Mouse (Mus musculus): Measurements from ENCODE around the gene Polr3h. TPM values are rescaled to one million over a fixed set of nuclear protein-coding genes. Genes with fewer than 3 reads are reported as not detected.
"Not testable (repeated sequence)": the region's sequence is repeated elsewhere in the genome, so short reads cannot be mapped to it uniquely, and the experiment has no call there.

Polr3h gene
- polyA plus RNA-seq, 1 experiment from 2014 or later = 65.1 TPM

DNA sequence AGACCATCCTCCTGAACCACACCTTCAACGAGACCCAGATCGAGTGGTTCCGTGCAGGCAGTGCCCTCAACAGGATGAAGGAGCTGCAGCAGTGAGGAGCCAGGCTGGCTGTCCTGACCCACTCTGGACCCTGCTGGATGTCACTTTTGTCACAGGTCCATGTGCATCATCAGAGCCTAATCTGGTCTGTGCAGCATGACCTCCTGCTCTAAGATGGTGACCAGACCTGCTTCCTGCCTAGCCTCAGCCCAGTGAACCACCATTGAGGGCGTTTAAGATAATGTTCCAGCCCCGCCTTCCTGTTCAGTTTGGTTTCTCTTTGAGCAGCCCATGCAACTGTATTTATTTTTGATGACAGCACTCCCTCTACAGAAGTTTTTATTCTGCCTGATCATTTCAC is 11.4 kb downstream of the Polr3h start:
- no peak for ATAC-seq (ENCODE audit: low read depth)
- no peaks in the 10 kb centered on the region for H3K9me3 ChIP-seq (ENCODE audit: control insufficient read depth, low read length)
- H3K9ac ChIP-seq (ENCODE audit: low read length) = no peak overlapping the region
- no peaks in the 10 kb centered on the region for H3K4me1 ChIP-seq (replicated peaks; ENCODE audit: control insufficient read depth, insufficient read depth, low read length)
- H3K4me2 ChIP-seq (ENCODE audit: low read depth, low read length) = no peak overlapping the region
- 79% methylated on average over 5 of the region's 5 CpGs for WGBS
- no peak overlapping the region for H3K27ac ChIP-seq (ENCODE audit: low read length)
- H3K4me3 ChIP-seq (ENCODE audit: low read length) = no peak overlapping the region
- peaks cover 43% of the 10 kb centered on the region for H3K36me3 ChIP-seq (ENCODE audit: control insufficient read depth, insufficient read depth, low read length)
- no peaks in the 10 kb centered on the region for H3K27me3 ChIP-seq (ENCODE audit: control insufficient read depth, insufficient read depth, low read depth, low read length)

DNA sequence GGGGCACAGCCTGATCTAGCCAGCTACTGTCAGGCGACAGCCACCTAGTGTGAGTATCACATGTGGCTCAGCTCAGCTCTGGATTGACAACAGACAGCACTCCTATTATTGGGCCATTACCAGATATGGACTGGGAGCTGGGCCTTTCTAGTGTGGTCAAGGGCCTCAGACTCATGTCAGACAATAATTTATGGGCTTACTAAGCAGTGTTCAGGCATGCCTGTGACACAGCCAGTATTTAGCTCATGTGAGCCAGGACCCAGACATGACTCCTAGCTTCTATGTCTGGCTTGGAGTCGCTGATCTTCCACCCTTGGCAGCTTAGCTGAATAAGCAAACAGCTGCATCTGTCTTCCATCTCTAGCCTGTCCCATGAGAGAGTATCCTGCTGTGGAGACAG is 13.5 kb downstream of the Polr3h start:
- Histone ChIP-seq H3K27me3 (ENCODE audit: control insufficient read depth, insufficient read depth, low read depth, low read length) (no peaks in the 10 kb centered on the region), H3K9me3 (ENCODE audit: control insufficient read depth, low read length) (no peaks in the 10 kb centered on the region), H3K27ac (ENCODE audit: low read length) (no peak overlapping the region), H3K4me3 (ENCODE audit: low read length) (no peak overlapping the region), H3K4me2 (ENCODE audit: low read depth, low read length) (no peak overlapping the region), H3K4me1 (replicated peaks; ENCODE audit: control insufficient read depth, insufficient read depth, low read length) (no peaks in the 10 kb centered on the region), H3K36me3 (ENCODE audit: control insufficient read depth, insufficient read depth, low read length) (peaks cover 46% of the 10 kb centered on the region), H3K9ac (ENCODE audit: low read length) (no peak overlapping the region)
- no peak for ATAC-seq (ENCODE audit: low read depth)
- 62% methylated on average over 2 of the region's 2 CpGs for WGBS

DNA sequence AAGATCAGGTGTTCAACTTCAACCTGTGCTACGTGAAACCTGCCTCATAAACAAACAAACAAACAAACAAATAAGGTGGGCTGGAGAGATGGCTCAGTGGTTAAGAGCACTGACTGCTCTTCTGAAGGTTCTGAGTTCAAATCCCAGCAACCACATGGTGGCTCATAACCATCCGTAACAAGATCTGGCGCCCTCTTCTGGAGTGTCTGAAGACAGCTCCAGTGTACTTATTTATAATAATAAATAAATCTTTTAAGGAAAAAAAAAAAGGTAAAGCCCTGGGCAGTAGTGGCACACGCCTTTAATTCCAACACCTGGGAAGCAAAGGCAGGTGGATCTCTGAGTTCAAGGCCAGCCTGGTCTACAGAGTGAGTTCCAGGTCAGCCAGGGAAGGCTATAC is 17.3 kb downstream of the Polr3h start:
- H3K36me3 ChIP-seq (ENCODE audit: control insufficient read depth, insufficient read depth, low read length) = peaks cover 46% of the 10 kb centered on the region
- not testable (repeated sequence) for H3K4me1 ChIP-seq (replicated peaks; ENCODE audit: control insufficient read depth, insufficient read depth, low read length); H3K4me3 ChIP-seq (ENCODE audit: low read length); H3K4me2 ChIP-seq (ENCODE audit: low read depth, low read length); H3K27me3 ChIP-seq (ENCODE audit: control insufficient read depth, insufficient read depth, low read depth, low read length); ATAC-seq (ENCODE audit: low read depth); H3K9me3 ChIP-seq (ENCODE audit: control insufficient read depth, low read length); H3K27ac ChIP-seq (ENCODE audit: low read length); H3K9ac ChIP-seq (ENCODE audit: low read length)
- 92% methylated on average over 4 of the region's 4 CpGs for WGBS

DNA sequence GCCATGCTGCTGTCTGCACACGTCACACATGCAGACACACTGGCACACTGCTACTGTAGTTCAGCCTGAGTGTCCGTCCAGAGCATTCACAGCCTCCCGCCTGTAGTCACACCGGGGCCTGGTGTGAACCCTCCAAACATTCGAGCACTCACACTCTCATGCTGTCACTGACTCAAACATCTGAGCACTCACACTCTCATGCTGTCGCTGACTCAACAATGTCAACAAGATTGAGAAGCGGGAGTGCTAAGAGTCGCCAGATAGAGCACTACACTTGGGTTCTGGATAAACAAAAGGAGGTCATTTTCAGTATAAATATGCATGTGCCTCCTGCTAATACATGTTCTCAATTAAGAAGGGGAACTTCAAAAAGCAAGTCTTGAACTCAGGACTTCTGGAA is 18.1 kb downstream of the Polr3h start:
- WGBS = 71% methylated on average over 8 of the region's 8 CpGs
- Histone ChIP-seq H3K4me3 (ENCODE audit: low read length) (no peak overlapping the region), H3K9me3 (ENCODE audit: control insufficient read depth, low read length) (no peaks in the 10 kb centered on the region), H3K27ac (ENCODE audit: low read length) (no peak overlapping the region), H3K4me1 (replicated peaks; ENCODE audit: control insufficient read depth, insufficient read depth, low read length) (no peaks in the 10 kb centered on the region), H3K9ac (ENCODE audit: low read length) (no peak overlapping the region), H3K27me3 (ENCODE audit: control insufficient read depth, insufficient read depth, low read depth, low read length) (no peaks in the 10 kb centered on the region), H3K36me3 (ENCODE audit: control insufficient read depth, insufficient read depth, low read length) (peaks cover 41% of the 10 kb centered on the region), H3K4me2 (ENCODE audit: low read depth, low read length) (no peak overlapping the region)
- ATAC-seq (ENCODE audit: low read depth) = no peak

DNA sequence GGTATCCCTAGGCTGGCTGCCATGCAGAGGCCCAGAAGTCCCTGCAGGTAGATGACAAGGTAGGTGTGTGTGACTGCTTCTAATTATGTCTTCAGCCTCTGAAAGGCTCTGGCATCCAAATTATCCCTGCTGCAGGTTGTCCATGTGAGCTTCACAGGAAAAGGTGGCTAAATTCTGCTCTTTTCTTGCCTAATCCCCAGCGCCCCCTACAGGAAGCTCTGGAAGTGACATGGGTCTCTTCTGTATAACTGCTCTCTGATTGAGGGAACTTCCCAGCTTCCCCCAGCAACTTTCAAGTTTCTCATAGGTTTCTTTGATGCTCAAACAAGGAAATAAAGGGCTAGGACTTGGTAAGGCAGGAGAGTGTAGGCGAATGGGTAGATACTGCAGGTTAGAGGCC is 21.1 kb downstream of the Polr3h start:
- peaks cover 43% of the 10 kb centered on the region for H3K36me3 ChIP-seq (ENCODE audit: control insufficient read depth, insufficient read depth, low read length)
- ATAC-seq (ENCODE audit: low read depth) = 0 out of 2 replicates have a peak, but pooled peaks have one; percentile 17
- WGBS = 36% methylated on average over 2 of the region's 2 CpGs

DNA sequence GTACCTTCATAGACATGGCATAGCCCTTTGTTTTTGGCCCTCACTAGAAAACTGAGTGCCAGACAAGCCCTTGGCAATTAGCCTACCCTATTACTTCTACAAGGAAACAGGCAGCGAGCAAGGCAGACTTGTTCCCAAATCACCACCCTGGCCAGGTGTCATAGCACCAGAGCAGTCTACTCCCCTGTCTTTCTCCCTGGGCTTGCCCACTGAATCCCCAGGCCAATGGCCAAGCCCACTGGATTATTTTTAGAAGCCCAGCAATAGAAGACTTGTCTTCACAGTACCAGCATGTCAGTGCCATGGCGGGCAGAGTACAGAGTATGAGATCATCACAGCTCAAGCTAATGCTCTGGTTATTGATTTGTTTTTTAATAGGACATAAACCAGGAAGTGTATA is 27.3 kb downstream of the Polr3h start:
- H3K4me2 ChIP-seq (ENCODE audit: low read depth, low read length) = no peak overlapping the region
- no peaks in the 10 kb centered on the region for H3K27me3 ChIP-seq (ENCODE audit: control insufficient read depth, insufficient read depth, low read depth, low read length)
- WGBS = 82% methylated on average over 2 of the region's 2 CpGs
- H3K4me3 ChIP-seq (ENCODE audit: low read length) = no peak overlapping the region
- ATAC-seq (ENCODE audit: low read depth) = no peak
- no peaks in the 10 kb centered on the region for H3K9me3 ChIP-seq (ENCODE audit: control insufficient read depth, low read length)
- H3K36me3 ChIP-seq (ENCODE audit: control insufficient read depth, insufficient read depth, low read length) = peaks cover 24% of the 10 kb centered on the region
- H3K9ac ChIP-seq (ENCODE audit: low read length) = no peak overlapping the region
- H3K4me1 ChIP-seq (replicated peaks; ENCODE audit: control insufficient read depth, insufficient read depth, low read length) = 0 out of 2 replicates have a peak, but pooled peaks cover under 1% of the 10 kb centered on the region
- no peak overlapping the region for H3K27ac ChIP-seq (ENCODE audit: low read length)

More for the DNA sequence above, 21.1 kb downstream of the Polr3h start:
- Histone ChIP-seq H3K27ac (ENCODE audit: low read length) (no peak overlapping the region), H3K4me1 (replicated peaks; ENCODE audit: control insufficient read depth, insufficient read depth, low read length) (no peaks in the 10 kb centered on the region), H3K9me3 (ENCODE audit: control insufficient read depth, low read length) (no peaks in the 10 kb centered on the region), H3K9ac (ENCODE audit: low read length) (no peak overlapping the region), H3K27me3 (ENCODE audit: control insufficient read depth, insufficient read depth, low read depth, low read length) (no peaks in the 10 kb centered on the region), H3K4me3 (ENCODE audit: low read length) (no peak overlapping the region), H3K4me2 (ENCODE audit: low read depth, low read length) (no peak overlapping the region)

DNA sequence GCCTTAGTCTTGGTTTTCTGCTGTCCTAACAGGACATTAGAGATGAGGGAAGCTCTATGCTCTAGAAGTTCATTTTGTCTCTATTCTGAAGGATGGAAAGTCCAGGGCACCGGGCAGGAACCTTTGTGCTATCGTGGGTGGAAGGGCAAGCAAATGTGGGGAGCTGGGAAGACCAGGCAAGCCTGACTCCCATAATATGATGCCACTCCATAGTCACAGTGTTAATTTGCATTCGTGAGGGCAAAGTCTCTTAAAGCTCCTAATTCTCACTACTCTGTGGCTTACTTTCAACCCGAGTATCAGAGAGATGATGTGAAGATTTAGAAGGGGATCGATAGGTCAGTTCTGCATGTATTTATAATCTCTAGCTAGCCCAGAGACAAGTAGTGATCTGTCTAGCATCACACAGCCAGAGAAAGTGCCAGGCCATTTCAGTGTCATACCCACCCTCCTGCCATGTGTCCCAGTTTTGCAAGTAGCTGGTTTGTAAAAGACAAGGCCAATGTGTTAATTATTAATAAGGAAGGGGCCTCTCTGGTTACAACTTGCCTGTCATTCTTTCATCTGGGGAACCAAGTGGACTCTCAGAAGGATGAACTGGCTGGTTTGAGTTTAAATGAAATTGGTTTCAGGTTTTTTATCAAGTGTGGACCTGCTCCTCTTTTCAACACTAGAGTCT is 28.3 kb downstream of the Polr3h start:
- no peak for ATAC-seq (ENCODE audit: low read depth)
- Histone ChIP-seq H3K4me2 (ENCODE audit: low read depth, low read length) (no peak overlapping the region), H3K27ac (ENCODE audit: low read length) (no peak overlapping the region), H3K27me3 (ENCODE audit: control insufficient read depth, insufficient read depth, low read depth, low read length) (no peaks in the 10 kb centered on the region), H3K4me1 (replicated peaks; ENCODE audit: control insufficient read depth, insufficient read depth, low read length) (0 out of 2 replicates have a peak, but pooled peaks cover 2% of the 10 kb centered on the region), H3K9me3 (ENCODE audit: control insufficient read depth, low read length) (no peaks in the 10 kb centered on the region), H3K9ac (ENCODE audit: low read length) (no peak overlapping the region), H3K36me3 (ENCODE audit: control insufficient read depth, insufficient read depth, low read length) (peaks cover 24% of the 10 kb centered on the region), H3K4me3 (ENCODE audit: low read length) (no peak overlapping the region)
- 87% methylated on average over 5 of the region's 5 CpGs for WGBS

DNA sequence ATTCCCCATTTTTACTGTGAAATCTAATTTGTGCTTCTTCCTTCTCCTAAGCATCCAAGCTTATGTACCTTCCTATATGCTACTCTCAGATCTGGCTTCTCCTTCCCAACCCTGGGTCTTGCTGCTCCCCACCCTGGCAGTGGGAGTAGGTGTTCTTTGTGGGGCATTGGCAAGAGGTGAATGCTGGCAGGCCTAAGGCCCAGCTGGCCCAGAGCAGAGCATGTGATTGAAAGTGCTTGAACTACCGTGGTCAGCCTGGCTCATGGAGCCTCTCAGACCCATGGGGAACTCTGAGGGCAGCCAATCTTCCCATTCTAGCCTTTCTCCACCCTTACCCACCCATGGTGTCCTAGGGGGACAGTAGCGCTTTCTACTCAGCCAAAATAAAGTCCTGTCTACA is 29.6 kb downstream of the Polr3h start:
- no peak overlapping the region for H3K9ac ChIP-seq (ENCODE audit: low read length)
- H3K4me2 ChIP-seq (ENCODE audit: low read depth, low read length) = no peak overlapping the region
- H3K36me3 ChIP-seq (ENCODE audit: control insufficient read depth, insufficient read depth, low read length) = peaks cover 23% of the 10 kb centered on the region; the same call in 1 of the 2 replicates
- no peak overlapping the region for H3K4me3 ChIP-seq (ENCODE audit: low read length)
- 78% methylated on average over 2 of the region's 2 CpGs for WGBS
- H3K9me3 ChIP-seq (ENCODE audit: control insufficient read depth, low read length) = no peaks in the 10 kb centered on the region
- no peaks in the 10 kb centered on the region for H3K27me3 ChIP-seq (ENCODE audit: control insufficient read depth, insufficient read depth, low read depth, low read length)
- no peak for ATAC-seq (ENCODE audit: low read depth)
- no peak overlapping the region for H3K27ac ChIP-seq (ENCODE audit: low read length)
- H3K4me1 ChIP-seq (replicated peaks; ENCODE audit: control insufficient read depth, insufficient read depth, low read length) = 0 out of 2 replicates have a peak, but pooled peaks cover 2% of the 10 kb centered on the region

DNA sequence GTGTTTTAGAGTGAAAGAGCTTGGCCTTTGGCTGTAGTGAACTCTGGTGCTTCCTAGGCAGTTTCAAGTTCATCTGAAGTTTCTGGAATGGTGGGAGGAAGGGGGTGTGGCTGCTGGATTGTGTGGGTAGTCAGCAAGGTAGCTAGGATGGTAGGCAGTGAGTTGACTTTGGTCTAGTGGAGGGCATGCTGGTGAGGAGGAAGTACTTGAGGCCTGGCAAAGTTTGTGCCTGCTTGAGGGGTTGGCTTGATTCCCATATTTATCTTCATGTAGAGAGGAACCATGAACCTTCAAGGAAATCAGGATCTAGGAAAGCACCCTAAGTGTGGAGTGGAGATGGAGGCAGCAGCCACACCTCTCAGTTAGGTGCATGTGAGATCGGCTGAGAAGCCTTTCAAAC is 32.0 kb downstream of the Polr3h start:
- Histone ChIP-seq H3K27ac (ENCODE audit: low read length) (peak overlapping the region; percentile 11; the same call in 1 of the 2 replicates), H3K27me3 (ENCODE audit: control insufficient read depth, insufficient read depth, low read depth, low read length) (no peaks in the 10 kb centered on the region), H3K9me3 (ENCODE audit: control insufficient read depth, low read length) (no peaks in the 10 kb centered on the region), H3K4me1 (replicated peaks; ENCODE audit: control insufficient read depth, insufficient read depth, low read length) (0 out of 2 replicates have a peak, but pooled peaks cover 2% of the 10 kb centered on the region), H3K36me3 (ENCODE audit: control insufficient read depth, insufficient read depth, low read length) (peaks cover 24% of the 10 kb centered on the region; the same call in 1 of the 2 replicates), H3K4me3 (ENCODE audit: low read length) (no peak overlapping the region), H3K4me2 (ENCODE audit: low read depth, low read length) (no peak overlapping the region), H3K9ac (ENCODE audit: low read length) (no peak overlapping the region)
- ATAC-seq (ENCODE audit: low read depth) = peak; percentile 92
- 61% methylated on average over 1 of the region's 1 CpGs for WGBS

Measured in lung, embryonic 16.5 days (tissue).